Mouse (Mus musculus): ENCODE measurements around the gene Slc25a18.

Slc25a18 gene

GRCm38 (mm10) chr6:120773149-120773628, at the start of gene Slc25a18:
Slc25a18 (plus strand) TSS chr6:120773578.
- no peak for DNase-seq (ENCODE audit: low spot score in 2 of 2)

- no peak for DNase-seq (ENCODE audit: low spot score in 2 of 2)
Measured at GRCm38 (mm10) chr6:120725986-120726385, 47.4 kb upstream of the Slc25a18 start.

DNA sequence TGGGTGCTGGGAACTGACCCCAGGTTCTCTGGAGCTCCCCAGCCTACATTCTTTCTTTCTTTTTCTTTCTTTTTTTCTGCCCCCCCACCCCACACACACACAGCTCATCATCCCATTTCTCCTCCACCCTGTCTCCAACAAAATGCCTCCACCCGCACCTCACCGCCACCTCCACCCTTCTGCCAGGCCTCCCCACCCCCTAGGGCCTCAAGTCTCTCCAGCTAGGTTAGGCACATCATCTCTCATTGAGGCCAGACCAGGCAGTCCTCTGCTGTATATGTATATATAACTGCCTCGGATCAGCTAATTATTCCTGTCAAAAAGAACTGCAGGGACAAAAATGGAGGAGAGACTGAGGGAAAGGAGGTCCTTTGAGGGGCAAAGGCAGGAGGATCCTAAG, 37.4 kb upstream of the Slc25a18 start:
- no peak for DNase-seq (ENCODE audit: low spot score in 2 of 2)

GRCm38 (mm10) chr6:120736566-120736965, 36.8 kb upstream of the Slc25a18 start:
- DNase-seq (ENCODE audit: low spot score in 2 of 2) = no peak

GRCm38 (mm10) chr6:120743130-120743529, 30.2 kb upstream of the Slc25a18 start:
- no peak for DNase-seq (ENCODE audit: low spot score in 2 of 2)

DNA sequence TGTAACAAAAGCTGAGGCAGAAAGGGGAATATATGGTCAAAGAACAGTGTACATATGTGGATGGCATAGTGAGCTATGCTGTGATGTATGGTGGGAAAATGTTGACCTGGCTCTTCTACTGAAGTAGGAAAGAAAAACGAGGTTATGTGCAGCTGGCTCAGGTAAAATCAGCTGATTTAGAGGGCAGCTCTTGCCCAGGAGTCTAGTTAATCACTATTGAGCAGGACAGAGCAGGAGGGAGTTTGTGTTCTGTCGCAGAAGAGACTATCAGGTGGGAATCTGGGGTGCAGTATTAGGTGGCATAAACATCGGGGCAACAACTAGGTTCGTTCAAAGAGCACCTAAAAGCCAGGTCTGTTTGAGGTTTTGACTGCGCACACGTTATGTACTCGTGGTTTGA, 29.1 kb upstream of the Slc25a18 start:
- DNase-seq (ENCODE audit: low spot score in 2 of 2) = no peak

GRCm38 (mm10) chr6:120746416-120746815, 27.0 kb upstream of the Slc25a18 start:
- no peak for DNase-seq (ENCODE audit: low spot score in 2 of 2)

DNA sequence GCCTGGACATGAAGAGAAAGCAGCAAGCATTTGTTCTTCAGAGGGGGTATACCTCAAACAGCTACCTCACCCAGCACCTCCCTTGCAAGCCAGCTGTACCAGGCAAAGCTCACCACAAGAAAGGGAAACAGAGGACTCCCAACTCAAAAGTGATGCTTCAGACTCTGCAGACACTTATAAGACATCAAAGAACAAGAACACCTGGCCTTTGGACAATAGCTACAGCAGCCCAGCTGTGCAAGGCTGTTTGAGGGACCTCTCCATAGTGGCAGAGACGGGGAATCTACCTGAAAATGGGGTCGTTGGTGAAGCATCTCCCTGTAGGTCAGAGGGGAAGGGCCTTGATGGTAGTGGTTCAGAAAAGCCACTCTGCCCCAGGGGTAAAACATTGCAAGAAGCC, 12.2 kb upstream of the Slc25a18 start:
- no peak for DNase-seq (ENCODE audit: low spot score in 2 of 2)

GRCm38 (mm10) chr6:120769972-120770371, 3.4 kb upstream of the Slc25a18 start:
- no peak for DNase-seq (ENCODE audit: low spot score in 2 of 2)

- DNase-seq (ENCODE audit: low spot score in 2 of 2) = no peak
Measured at GRCm38 (mm10) chr6:120771366-120771765, 2.0 kb upstream of the Slc25a18 start.

- DNase-seq (ENCODE audit: low spot score in 2 of 2) = no peak
Measured at GRCm38 (mm10) chr6:120772025-120772424, 1.4 kb upstream of the Slc25a18 start.

GRCm38 (mm10) chr6:120773763-120774162, 385 bp downstream of the Slc25a18 start:
- DNase-seq (ENCODE audit: low spot score in 2 of 2) = no peak

- DNase-seq (ENCODE audit: low spot score in 2 of 2) = no peak
Measured at GRCm38 (mm10) chr6:120776286-120776685, 2.9 kb downstream of the Slc25a18 start.

GRCm38 (mm10) chr6:120777533-120777932, 4.2 kb downstream of the Slc25a18 start:
- DNase-seq (ENCODE audit: low spot score in 2 of 2) = no peak

DNA sequence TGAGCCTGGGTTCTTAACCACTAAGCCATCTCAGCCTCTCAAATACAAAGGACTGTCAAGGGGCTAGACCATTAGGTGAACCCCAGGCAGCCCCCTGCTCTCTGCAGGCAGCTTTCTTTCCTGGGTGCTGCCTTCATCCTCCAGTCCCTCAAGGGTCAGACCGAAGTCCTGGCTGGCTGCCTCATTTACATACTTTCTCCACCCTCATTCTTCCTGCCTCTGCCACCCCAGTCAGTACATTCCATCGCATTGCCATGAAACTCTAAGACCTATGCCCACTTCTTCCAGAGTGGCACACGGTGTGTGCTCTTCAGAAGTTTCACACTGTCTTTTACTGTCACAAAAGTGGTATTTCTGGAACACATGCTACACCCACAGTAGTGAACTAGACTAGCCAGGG, 4.8 kb downstream of the Slc25a18 start:
- no peak for DNase-seq (ENCODE audit: low spot score in 2 of 2)

DNA sequence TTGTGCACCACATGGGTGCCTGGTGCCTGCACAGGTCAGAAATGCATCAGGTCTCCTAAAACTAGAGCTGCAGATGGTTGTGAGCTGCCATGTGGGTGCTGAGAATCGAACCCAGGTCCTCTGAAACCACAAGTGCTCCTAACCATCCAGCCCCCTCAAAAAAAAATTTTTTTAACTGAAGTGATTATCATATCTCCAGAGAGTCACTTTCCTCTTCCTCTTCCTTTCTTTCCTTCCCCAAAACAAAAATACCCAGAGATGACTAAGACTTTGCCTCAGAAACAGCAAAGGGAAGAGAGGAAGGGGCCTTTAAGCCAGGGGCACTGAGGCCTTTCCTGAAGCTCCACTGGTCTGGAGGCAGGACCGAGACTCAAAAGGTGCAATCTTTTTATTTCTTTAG, 9.6 kb downstream of the Slc25a18 start:
- no peak for DNase-seq (ENCODE audit: low spot score in 2 of 2)

- no peak for DNase-seq (ENCODE audit: low spot score in 2 of 2)
Measured at GRCm38 (mm10) chr6:120784351-120784750, 11.0 kb downstream of the Slc25a18 start.

- no peak for DNase-seq (ENCODE audit: low spot score in 2 of 2)
Measured at GRCm38 (mm10) chr6:120788068-120788607, 14.8 kb downstream of the Slc25a18 start.

- no peak for DNase-seq (ENCODE audit: low spot score in 2 of 2)
Measured at GRCm38 (mm10) chr6:120788904-120789303, 15.5 kb downstream of the Slc25a18 start.

DNA sequence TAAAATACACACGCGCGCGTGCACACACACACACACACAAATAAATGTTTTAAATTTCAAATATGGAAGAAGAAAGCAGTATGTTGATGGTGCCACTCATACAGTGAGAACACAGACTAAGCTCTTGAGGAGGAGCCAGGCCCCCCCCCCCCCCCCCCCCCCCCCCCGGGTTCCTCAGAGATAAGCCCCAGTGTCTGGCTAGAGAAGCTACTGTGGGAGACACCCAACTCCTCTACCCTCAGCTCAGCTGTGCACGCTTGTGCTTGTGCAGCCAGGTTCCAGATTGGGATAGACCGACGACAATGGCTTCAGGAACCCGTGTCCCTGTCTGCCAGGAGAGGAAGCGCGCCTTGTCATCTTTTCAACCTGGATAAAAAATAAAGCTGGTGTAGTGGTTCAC, 16.8 kb downstream of the Slc25a18 start:
- no peak for DNase-seq (ENCODE audit: low spot score in 2 of 2)

GRCm38 (mm10) chr6:120790717-120791116, 17.3 kb downstream of the Slc25a18 start:
- no peak for DNase-seq (ENCODE audit: low spot score in 2 of 2)

DNA sequence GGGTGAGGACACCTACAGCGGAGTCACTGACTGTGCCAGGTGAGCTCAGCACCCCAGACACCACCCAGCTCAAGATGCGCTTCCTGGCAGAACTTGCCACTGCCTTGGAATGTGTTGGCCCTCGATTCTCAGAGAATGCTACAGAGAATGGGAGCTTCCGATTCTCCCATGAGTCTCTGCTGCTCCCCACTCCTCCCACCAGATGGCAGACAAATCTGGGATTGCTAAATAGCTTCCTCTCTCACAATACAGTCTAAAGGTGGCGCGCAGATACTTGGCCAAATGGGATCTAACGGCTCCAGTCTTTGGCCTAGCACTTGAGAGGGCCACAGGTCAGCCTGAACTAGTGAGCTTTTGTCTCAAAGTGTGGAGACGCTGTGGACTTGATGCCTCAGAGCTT, 19.6 kb downstream of the Slc25a18 start:
- no peak for DNase-seq (ENCODE audit: low spot score in 2 of 2)

DNA sequence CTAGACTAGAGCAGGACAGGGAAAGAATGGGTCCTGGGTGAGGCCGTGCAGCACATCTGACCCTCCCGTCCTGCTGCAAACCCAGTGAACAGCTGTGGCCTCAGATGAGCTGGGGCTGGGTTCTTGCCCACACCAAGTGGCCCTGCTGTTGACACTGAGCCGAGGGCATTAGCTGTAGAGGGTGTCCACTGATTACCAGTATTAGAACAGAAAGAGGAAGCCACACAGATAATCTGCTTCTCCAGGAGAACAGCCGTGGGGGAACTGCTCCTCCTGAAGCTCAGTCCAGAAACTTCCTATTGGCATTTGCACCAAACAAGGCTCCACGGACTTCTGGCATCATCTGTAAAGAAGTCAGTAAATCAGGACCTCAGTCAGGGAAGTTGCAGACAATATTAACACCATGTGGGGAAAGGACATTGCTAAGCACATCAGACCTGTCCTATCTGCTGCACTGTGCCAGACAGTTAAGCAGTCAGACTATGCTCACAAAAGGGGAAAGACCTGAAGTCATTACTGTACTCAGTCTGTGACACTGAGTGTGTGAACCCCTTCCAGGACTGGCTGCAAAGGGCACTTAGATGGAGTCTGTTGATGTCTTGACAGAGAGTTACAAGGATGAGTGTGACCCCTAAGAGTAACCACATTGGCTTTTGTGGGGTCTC, 22.2 kb downstream of the Slc25a18 start:
- no peak for DNase-seq (ENCODE audit: low spot score in 2 of 2)

DNA sequence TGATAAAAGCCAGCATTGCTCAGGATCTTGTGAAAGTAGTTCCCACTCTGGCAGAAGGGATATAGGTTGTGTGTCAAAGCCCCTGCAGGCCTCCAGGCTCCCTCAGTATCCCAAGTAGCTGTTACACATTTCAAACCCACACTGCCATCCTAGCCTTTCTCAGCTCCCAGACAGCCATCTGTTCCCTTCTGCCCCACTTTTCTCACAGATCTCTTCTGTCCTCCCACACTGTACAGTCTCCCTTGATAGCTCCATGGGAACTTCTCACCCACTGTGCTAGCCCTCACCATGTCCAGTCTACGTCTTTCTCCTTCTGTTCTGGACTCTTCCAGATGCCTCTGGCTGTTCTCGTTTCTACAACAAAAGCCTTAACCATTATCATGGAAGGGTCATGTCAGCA, 22.7 kb downstream of the Slc25a18 start:
- DNase-seq (ENCODE audit: low spot score in 2 of 2) = no peak

Measured in urinary bladder, postnatal 36 days (tissue).